Mouse (Mus musculus) spleen, postnatal 4 days (tissue): ENCODE data around the gene Plekhg2.

Experiments
- DNase-seq, 2 experiments: peaks; one replicate each; pipeline ENCODE4 v3.0.0; 2022; ENCODE audit warnings: low spot score in 2 of 2

Plekhg2 gene

DNA sequence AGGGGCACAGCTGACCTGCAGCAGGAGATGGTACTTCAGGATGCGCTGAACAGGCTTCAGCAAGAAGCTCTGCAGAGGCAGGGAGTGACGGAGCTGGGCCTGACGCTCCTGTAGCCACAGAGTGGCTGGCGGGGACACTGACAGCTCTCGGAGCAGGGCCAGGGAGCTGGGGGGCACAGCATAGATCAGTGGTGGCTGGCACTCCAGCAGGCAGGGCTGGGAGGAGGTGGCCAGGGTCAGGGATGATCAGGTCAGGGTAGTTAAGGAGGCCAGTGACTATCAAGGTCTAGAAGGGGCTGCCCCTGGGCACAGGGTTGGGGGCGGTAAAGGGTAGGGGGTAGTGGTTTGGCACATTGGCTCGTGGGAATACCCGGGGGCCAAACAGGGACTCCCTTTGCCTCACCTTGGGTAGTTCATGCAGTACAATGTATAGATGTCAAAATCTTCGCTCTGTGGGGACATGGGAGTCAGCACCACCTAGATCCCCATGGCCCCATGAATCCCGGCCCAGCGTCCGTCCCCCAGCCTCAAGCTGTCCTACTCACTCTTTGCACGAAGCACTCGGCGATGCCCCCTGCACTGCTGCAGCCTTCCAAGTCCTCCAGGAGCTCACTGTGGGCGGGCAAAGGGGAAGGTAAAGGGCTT, 4.0 kb downstream of the Plekhg2 start:
- DNase-seq, result no peak

DNA sequence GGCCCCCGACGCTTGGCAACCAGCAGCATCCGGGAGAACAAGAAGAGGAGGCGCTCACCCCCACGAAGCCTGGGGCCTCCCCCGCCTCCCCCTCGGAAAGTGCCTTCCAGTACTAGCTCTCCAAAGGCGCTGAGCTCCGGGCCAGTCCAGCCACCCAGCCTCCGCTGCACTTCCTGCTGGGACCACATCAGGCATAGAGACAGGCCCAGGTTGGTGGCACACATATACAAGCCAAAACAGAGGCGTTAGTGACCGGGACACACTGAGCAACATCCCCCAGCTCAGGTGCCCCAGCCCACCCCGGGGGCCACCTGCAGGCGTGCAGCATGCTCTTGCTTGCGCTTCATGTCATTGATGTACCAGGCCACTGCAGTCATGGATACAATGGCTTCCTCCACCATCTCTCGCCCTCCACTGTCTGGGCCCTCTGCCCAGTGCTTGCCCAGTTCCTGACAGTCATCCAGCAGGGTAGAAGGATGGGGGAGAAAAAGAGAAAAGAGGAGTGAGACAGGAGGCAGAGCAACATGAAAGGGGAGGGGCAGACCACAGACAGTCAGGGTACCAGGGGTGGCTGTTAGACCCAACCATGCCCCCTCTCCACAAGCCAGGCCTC, 4.6 kb downstream of the Plekhg2 start:
- DNase-seq, result no peak

DNA sequence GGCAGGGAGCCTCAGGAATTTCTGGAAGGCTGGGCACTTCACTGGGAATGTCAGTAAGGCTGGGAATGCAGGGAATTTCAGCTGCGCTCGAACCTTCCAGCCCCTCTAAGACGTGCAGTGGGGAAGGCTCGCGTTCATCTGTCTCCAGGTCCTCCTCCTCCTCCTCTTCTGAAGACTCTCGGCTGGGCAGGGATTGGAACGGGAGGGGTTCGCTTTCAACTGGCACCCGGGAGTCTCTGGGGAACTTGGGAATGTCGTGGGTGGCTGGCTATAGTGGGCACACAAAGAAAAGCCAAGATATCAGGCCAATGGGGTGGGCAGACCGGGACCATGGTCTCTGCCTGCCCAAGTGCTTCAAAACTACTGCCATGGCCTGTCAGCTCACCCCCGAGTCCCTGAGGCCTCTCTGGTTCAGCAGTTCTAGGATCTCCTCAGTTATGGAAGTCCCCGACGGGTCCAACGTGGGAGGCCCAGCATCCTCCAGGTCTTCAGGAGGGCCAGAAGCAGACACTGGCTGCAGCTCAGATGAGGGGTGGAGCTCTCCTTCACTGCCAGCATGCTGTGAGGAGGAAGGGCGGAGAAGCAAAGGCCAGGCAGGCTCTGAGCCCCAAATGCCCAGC, 9.8 kb downstream of the Plekhg2 start:
- DNase-seq, result no peak

DNA sequence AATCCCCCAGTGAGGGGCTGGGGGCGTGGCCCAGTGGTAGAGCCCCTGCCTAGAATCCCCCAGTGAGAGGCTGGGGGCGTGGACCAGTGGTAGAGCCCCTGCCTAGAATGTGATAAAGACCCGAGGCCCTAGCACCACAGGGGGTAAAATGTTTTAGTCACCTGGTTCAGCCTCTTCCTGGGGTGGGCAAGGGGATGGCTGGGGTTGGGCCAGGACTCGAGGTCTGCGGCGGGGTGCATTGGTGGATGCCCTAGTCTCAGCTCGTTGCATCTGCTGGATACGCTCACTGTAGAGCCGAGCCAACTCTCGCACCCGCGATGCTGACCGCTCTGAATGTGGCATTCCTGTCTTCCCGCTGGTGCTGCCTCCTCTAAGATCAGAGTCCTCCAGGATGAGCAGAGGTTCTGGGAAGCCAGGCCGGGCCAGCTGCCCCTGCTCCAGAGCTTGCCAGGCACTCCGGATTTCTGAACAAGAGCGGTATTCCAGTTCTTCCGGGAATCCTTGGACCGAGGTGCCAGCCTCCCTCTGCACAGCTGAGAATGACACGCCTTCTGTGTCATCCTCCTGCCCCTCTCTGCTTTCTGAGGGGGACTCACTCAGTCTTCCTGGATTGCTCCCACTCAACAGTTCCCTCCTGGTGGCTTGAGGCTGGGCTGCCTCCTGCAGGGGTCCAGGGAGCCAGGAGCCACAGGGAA, 10.6 kb downstream of the Plekhg2 start:
- DNase-seq, result no peak

DNA sequence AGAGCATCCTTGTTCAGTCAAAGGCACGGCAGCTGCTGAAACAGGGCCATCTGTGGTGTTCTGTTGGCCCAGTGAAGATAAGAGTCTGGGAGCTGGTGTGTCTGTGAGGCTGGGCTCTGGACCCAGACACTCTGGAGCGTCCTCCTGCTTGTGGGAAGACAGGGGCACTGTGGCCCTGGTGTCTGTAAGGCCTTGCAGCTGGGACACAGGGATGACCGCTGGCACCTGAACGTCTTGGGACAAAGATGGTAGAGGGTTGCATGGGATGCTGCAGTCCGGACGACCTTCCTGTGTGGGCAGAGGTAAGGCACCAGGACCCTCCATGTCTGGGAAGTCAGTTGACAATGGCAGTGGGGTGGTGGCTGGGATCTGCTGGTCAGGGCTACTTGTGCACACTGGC, 12.1 kb downstream of the Plekhg2 start:
- DNase-seq, result no peak

DNA sequence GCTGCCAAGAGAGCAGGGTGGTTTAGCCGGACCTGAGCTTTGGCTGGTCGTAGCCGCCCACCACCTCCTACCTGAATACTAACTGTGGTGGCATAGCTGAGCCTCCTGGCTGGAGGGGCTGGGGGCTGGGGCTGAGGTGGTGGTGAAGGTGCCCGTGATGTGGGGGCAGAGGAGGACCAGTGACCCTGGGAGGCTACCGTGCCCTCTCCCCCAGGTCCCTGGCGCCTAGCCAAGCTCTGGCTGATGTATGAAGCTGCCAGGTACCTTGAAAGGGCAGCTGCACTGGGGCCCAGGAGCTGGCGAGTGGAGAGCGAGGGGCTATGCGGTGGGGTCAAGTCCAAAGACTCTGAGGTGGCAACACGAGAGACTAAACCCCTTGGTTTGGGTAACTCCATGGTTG, 12.5 kb downstream of the Plekhg2 start:
- peak in 1 of 2 experiments; percentile 61 for DNase-seq

DNA sequence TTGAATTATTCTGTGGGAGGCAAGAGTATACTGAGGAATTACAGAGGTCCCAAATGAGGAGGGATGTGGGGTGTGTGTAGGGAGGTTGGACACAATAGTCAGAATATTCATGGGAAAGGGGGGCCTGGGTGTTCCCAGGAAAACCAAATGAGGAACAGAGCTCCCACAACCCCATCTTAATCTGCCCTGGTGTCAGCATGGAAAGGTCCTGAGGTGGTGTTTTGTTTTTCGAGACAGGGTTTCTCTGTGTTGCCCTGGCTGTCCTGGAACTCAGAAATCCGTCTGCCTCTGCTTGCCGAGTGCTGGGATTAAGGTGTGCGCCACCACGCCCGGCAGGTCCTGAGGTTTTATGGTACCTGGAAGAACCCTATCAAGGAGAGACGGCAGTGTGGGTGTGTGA, 14.0 kb downstream of the Plekhg2 start:
- no peak for DNase-seq

DNA sequence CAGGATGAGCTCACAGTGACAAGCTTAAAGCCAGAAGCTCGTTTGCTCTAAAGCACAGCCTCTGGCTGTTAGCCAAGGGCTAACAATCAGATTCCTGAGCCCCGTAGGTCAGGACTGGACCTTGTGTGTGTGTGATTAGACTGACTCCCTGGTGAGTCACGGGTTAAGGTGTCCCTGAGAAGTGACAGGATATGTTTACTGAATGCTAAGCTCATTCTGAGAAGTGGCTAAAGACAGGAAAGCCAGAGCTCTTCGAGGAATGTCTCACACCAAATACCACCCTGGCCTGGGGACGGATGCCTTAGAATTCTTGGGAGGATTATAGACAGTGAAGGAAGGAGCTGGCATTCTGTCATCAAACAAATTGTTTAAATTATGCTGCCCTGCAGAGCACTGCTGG, 14.4 kb downstream of the Plekhg2 start:
- no peak for DNase-seq

DNA sequence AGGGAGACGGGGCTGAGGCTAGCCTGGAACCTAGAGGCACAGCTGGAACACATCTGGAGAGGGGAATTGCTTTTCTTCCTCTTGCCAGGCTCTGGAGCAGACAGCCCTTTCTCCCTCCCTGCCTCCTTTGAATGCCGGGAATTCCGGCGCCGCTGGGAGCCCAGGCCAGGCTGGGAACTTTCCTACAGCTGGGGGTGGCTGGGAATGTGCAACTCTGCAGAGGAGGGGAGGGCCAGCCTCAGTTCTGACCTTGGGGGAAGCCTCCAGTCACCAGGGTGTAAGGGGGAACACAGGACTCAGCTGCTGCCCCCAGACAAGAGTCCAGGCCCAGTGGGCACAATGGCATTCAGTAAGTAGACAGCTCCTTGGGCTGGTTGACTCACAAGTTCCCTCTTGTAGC, 15.4 kb downstream of the Plekhg2 start:
- no peak for DNase-seq

DNA sequence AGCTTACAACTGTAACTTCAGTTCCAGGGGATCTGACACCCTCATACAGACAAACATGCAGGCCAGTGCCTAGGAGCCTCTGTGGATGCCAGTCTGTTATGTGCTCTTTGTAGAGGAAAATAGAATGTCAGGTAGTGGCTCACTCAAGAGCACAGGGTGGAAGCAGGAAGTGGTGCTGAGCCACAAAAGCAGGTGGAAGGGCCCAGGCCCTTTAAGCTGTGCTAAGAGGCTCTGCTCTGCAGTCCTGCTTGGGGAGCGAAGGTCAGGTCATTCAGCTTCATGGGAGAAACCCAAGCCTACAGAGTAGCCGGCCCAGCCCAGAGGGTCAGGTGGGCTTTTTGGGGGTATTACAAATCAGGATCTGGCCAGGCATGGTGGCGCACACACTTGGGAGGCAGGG, 17.2 kb downstream of the Plekhg2 start:
- no peak for DNase-seq

DNA sequence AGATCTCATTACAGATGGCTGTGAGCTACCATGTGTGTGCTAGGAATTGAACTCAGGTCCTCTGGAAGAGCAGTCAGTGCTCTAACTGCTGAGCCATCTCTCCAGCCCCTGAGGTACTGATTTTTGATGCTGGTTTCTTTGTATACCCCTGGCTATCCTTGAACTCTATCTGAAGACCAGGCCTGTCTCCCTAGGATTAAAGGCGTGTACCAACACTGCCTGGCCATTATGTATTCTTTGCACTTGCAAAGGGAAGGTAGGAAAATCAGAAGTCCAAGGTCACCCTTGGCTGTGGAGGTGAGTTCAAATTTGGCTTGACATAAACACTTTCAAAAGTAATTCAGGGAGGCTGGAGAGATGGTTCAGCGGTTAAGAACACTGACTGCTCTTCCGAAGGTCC, 17.8 kb downstream of the Plekhg2 start:
- no peak for DNase-seq

DNA sequence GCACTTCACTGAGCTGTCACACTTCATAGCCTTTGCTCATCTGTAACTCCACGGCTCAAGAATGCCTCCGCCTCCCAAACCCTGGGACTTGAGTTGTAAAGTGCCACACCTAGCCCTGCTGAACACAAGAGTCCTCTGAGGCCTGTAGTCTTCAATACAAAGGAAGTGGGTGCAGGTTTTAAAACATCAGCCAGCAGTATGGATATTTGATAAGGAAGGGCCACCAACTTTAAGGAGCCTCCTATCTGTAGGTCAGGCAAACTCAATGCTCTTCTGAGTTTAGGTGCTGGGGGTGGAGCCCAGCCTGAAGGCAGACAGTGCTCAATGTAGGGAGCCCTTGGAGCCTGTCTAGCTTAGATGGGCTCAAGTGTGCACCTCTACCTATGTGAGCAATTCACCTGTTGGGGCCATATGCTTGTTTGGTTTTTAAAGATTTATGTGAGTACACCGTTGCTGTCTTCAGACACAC, 18.3 kb downstream of the Plekhg2 start:
- DNase-seq, result no peak

DNA sequence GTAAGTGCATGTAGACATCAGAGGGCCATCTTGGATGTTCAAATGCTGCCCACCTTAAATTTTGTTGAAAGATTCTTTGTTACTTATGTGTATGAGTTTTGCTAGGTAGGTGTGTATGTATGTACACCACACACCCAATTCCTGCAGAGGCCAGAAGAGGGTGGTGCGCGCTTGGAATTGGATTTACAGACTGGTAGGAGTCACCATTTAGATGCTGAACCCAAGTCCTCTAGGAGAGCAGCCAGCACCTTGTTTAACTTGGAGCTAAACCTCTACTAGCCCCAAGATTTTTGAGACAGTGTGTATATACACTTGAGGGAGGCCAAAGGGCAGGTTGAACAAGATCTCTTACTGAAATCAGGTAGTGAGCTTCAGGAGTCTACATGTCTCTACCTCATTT, 19.1 kb downstream of the Plekhg2 start:
- no peak for DNase-seq

DNA sequence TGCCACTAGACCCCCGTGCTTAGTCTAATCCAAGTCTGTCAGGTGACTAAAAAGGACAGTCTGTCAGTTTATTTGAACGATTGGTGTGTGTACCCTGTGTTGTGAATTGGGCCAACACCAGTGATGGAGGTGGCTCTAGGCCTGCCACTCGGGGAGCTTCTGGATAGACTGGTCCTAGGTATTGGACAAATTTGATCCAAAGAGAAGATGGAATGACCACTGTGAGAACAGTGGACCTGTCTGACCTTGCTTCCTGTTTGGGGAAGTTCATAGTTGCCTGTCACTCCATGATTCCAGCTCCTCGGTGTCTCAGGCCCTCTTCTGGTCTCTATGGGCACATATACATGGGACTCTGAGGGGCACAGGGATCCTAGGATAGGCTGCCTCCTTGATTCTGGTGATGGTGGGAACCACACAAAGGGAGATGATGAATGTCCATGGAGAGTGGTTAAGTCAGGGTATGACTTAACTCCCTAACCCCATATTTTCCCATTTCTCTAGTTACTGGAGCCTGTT, 20.7 kb downstream of the Plekhg2 start:
- no peak for DNase-seq

DNA sequence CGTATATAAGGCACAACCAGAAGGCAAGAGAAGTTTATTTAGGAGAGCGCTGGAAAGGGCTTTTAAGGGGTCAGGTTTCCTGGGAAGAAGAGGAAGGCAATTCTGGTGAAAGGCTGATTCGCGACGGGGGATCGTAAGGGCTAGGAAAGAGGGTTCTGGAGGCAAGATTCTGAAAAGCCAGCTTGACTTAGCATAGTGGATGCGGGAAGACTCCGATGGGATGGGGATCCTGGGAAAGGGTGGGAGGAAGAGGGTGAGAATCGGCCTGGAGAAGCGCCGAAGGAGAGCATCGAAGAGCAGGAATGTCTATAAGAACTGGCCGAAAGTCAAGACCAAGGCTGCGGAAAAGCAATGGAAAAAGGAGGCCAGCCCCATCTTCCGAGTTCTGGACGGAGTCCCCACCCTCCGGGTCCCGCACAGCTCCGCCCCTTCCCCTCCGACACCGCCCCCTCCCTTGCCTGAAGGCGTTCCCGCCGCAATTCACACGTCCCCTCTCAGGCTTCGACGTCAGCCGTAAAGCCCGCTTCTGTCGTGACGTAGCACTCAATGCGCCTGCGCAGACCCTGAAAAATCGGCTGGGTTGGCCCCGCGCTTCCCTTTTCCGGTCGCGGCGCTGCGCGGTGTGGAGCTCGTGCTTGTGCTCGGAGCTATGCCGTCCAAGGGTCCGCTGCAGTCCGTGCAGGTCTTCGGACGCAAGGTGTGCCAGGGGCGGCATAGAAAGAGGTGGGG, 22.1 kb downstream of the Plekhg2 start, which contains the start of gene Rps16:
Gene Rps16 (plus strand): TSS at position 498 of the 729 bp plus-strand sequence.
- peak; percentile 99 to 100 for DNase-seq

DNA sequence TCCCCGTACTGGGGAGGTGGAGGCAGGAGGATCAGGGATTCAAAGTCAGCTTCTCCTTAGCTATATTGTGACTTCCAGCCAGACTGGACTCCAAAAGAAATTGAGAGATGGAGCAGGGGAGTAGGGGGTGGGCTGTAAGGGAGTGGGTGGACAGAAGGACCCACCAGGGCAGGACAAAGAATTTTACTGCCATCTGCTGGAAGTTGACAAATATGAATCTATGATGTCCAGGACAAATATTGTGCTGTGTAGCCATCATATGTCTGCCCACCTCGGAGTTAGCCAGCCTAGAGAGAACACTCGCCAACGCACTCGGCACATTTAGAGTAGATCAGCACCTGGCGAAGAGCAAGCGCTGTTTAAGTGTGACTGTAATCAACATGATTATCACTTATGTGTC, 23.8 kb downstream of the Plekhg2 start:
- no peak for DNase-seq

DNA sequence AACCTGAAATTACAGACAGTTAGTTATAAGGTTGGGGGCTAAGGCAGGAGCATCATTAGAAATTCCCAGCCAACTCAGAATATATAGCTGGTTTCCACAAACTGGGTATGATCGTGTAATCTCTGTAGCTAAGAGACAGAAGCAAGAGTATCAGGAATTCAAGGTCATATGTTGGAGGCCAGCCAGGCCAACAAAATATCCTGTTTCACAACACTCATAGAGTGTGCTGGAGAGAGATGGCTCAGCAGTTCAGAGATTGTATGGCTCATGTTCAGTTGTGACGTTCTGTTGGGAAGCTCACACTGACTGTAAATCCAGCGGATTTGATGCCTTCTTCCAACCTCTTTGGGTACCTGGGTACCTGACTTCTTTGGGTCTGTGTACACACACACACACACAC, 24.7 kb downstream of the Plekhg2 start:
- no peak for DNase-seq

DNA sequence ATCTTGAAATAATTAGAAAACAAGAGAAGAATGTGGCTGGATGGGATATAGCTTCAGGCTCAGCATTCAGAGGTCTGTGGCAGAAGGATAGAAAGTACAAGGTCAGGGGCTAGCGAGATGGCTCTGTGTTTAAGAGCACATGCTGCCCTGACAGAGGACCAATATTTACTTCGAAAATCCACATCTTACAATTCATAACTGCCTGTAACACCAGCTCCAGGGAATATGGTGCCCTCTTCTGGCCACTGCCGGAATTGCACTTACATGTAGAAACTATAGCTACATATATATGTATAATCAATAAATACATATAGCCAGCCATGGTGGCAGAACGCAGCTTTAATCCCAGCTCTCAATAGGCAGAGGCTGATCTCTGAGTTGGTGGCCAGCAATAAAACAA, 27.8 kb downstream of the Plekhg2 start:
- peak; percentile 72 to 90 for DNase-seq

DNA sequence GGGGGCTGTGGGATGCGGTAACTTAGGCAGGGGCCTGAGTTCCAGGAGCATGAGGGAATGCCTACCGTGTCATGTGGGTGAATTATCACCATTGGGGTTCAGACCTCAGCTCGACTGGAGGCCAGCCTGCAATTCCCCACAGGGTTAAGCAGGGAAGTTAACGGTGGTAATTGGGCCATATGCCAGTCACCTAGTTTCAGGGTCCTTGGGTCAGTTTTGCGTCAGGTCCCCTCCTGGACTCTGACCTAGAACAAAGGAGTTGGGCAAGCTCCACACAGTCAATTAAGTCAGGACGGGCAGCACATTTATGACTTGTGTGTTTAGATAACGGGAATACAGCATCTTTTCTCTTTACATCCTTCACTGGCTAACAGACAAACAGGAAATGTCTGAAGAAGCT, 31.0 kb downstream of the Plekhg2 start:
- no peak for DNase-seq

DNA sequence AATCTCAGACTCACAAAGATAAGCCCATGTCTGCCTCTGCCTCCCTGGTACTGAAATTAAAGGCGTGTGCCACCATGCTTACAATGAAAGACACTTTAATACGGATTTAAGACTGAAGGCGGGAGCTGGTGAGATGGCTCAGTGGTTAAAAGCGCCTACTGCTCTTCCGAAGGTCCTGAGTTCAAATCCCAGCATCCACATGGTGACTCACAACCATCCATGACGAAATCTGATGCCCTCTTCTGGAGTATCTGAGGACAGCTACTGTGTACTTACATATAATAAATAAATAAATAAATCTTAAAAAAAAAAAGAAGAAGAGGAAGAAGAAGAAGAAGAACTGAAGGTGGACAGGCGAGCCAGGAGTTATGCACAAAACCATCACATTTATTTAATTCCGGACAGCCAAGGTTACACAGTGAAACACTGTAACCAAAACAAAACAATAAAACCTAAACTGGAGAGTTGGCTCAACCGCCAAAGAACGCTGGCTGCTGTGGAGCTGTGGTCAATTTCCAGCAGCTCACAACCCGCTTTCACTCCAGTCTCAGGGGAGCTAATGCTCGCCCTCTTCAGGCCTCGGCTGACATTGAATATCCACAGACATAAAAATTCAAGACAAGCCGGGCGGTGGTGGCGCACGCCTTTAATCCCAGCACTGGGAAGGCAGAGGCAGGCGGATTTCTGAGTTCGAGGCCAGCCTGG, 33.0 kb downstream of the Plekhg2 start:
- DNase-seq, result peak; percentile 57 to 77
